Mouse (Mus musculus): ENCODE measurements around the gene Vmn1r78. TPM values are rescaled to one million over a fixed set of nuclear protein-coding genes. Genes with fewer than 3 reads are reported as not detected.

The Vmn1r78 gene
- 0.22 TPM for polyA plus RNA-seq (2017; shearing (Covaris generic))

DNA sequence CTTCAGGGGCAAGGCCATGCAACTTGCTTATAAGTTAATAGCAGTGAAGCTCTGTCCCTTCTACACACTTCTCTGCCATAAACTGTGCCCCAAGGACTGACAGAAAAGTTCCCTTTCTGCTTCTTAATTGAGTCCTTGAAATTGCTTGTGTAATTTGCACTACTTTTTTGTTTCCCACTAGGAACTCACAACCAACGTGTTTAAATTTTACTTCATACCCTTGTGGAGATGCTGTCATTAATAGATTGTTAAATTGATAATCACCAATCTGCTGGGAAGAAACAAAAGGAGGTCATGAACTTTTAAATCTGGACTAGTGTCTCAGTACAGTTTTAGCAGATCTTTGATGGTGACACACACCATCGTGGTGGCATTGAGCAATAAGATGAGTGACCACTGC lies at the start of gene Vmn1r78:
Gene Vmn1r78, plus strand, starts transcription at position 301 of the 400 bp plus-strand sequence.

GRCm38 (mm10) chr7:12170979-12171378 lies 20.9 kb downstream of the Vmn1r78 start, which contains the start of gene Vmn1r79:
Gene Vmn1r79 (plus strand): TSS chr7:12171279.

GRCm38 (mm10) chr7:12188986-12189385 lies 38.9 kb downstream of the Vmn1r78 start, which contains the start of gene Vmn1r80:
Gene Vmn1r80 (plus strand): TSS chr7:12189286.

Other genes starting within 250 kb of the Vmn1r78 start
- not detected for gene Vmn1r76, start 212.0 kb upstream of the Vmn1r78 start, polyA plus RNA-seq (2017; shearing (Covaris generic))
- gene Vmn1r77, start 113.5 kb upstream of the Vmn1r78 start, polyA plus RNA-seq (2017; shearing (Covaris generic)) = not detected
- gene Vmn1r79, start 21.0 kb downstream of the Vmn1r78 start, polyA plus RNA-seq (2017; shearing (Covaris generic)) = not detected
- not detected for gene Vmn1r80, start 39.0 kb downstream of the Vmn1r78 start, polyA plus RNA-seq (2017; shearing (Covaris generic))
- gene Vmn1r81, start 118.0 kb downstream of the Vmn1r78 start, polyA plus RNA-seq (2017; shearing (Covaris generic)) = 0.02 TPM
- not detected for gene Vmn1r82, start 150.2 kb downstream of the Vmn1r78 start, polyA plus RNA-seq (2017; shearing (Covaris generic))
- not detected for gene Vmn1r83, start 179.2 kb downstream of the Vmn1r78 start, polyA plus RNA-seq (2017; shearing (Covaris generic))
- not detected for gene Vmn1r84, start 219.0 kb downstream of the Vmn1r78 start, polyA plus RNA-seq (2017; shearing (Covaris generic))

All from inflammation-experienced regulatory T-cells, adult 16 weeks (primary cell).